Mouse (Mus musculus) testis, adult 2 months (tissue): ENCODE data around the gene Gosr2. TPM values are rescaled to one million over a fixed set of nuclear protein-coding genes. Genes with fewer than 3 reads are reported as not detected.

Source experiments
- H3K27ac ChIP-seq: fragments of 200-500 bp; 2 replicates; pipeline ENCODE4 v1.5.1; 2012; ENCODE audit warnings: low read depth, low read length; ENCODE audit not compliant: control insufficient read depth, insufficient read depth
- H3K27me3 ChIP-seq: fragments of 200-500 bp; 2 replicates; pipeline ENCODE4 v1.6.1; 2012; ENCODE audit warnings: mild to moderate bottlenecking, low read length, moderate library complexity; ENCODE audit not compliant: control insufficient read depth, insufficient read depth
- H3K36me3 ChIP-seq: fragments of 200-500 bp; 2 replicates; pipeline ENCODE4 v1.6.1; 2012; ENCODE audit warnings: mild to moderate bottlenecking, low read length; ENCODE audit not compliant: control insufficient read depth, insufficient read depth
- H3K4me1 ChIP-seq: fragments of 200-500 bp; 2 replicates; pipeline ENCODE4 v1.6.1; 2012; ENCODE audit warnings: low read length; ENCODE audit not compliant: control insufficient read depth, insufficient read depth
- H3K4me3 ChIP-seq: fragments of 200-500 bp; 2 replicates; pipeline ENCODE4 v1.5.1; 2012; ENCODE audit warnings: low read depth, mild to moderate bottlenecking, low read length, moderate library complexity, mixed read lengths; ENCODE audit not compliant: control insufficient read depth
- CTCF ChIP-seq: fragments of 200-500 bp; IDR thresholded peaks from 2 replicates; pipeline ENCODE4 v1.5.1; 2012; ENCODE audit warnings: low read depth, mild to moderate bottlenecking, inconsistent platforms, low read length, moderate library complexity; ENCODE audit not compliant: control insufficient read depth, insufficient read depth, insufficient replicate concordance
- POLR2A ChIP-seq: fragments of 200-500 bp; IDR thresholded peaks from 2 replicates; pipeline ENCODE4 v1.6.1; 2012; ENCODE audit warnings: low read depth, mild to moderate bottlenecking, inconsistent platforms, low read length, moderate library complexity; ENCODE audit not compliant: control insufficient read depth
- polyA plus RNA-seq: library from polyadenylated mRNA; depleted of rRNA; stranded (reverse); fragments of >200 nt; gene quantifications from 2 replicates; pipeline ENCODE4 v1.2.3, GENCODE M21; 2012

Gene Gosr2
- polyA plus RNA-seq, 1 experiment = 150 TPM

- Histone ChIP-seq H3K27me3 (no peaks in the 10 kb centered on the region), H3K27ac (no peak overlapping the region), H3K4me3 (no peak overlapping the region), H3K36me3 (no peaks in the 10 kb centered on the region), H3K4me1 (peaks cover 20% of the 10 kb centered on the region)
- no peak for TF ChIP-seq CTCF
- TF ChIP-seq POLR2A = no peak
Observed at GRCm38 (mm10) chr11:103646301-103646700, 51.4 kb downstream of the Gosr2 start.

GRCm38 (mm10) chr11:103645731-103646130, 52.0 kb downstream of the Gosr2 start:
- H3K4me3 ChIP-seq = no peak overlapping the region
- H3K27ac ChIP-seq = no peak overlapping the region
- TF ChIP-seq POLR2A = no peak
- no peak for TF ChIP-seq CTCF
- peaks cover 18% of the 10 kb centered on the region for H3K4me1 ChIP-seq
- H3K27me3 ChIP-seq = no peaks in the 10 kb centered on the region
- no peaks in the 10 kb centered on the region for H3K36me3 ChIP-seq

- Histone ChIP-seq H3K4me3 (no peak overlapping the region), H3K27me3 (no peaks in the 10 kb centered on the region), H3K27ac (no peak overlapping the region), H3K36me3 (no peaks in the 10 kb centered on the region), H3K4me1 (peaks cover 2% of the 10 kb centered on the region)
- no peak for TF ChIP-seq CTCF
- no peak for TF ChIP-seq POLR2A
Observed at GRCm38 (mm10) chr11:103643211-103643610, 54.5 kb downstream of the Gosr2 start.

- Histone ChIP-seq H3K36me3 (no peaks in the 10 kb centered on the region), H3K27ac (no peak overlapping the region), H3K27me3 (no peaks in the 10 kb centered on the region), H3K4me3 (peak overlapping the region; percentile 72), H3K4me1 (no peaks in the 10 kb centered on the region; the same call in 1 of the 2 replicates)
- no peak for TF ChIP-seq POLR2A
- TF ChIP-seq CTCF = peak; percentile 91; the same call in 1 of the 2 replicates
Observed at GRCm38 (mm10) chr11:103639407-103639946, 58.2 kb downstream of the Gosr2 start.

- H3K27me3 ChIP-seq = no peaks in the 10 kb centered on the region
- no peaks in the 10 kb centered on the region; the same call in 1 of the 2 replicates for H3K4me1 ChIP-seq
- TF ChIP-seq CTCF (no peak), POLR2A (no peak)
- peak within 1 kb of the TSS; percentile 23; the same call in 1 of the 2 replicates for H3K27ac ChIP-seq
- peak within 1 kb of the TSS; percentile 76 for H3K4me3 ChIP-seq
- H3K36me3 ChIP-seq = no peaks in the 10 kb centered on the region
Observed at GRCm38 (mm10) chr11:103638790-103639189, 58.9 kb downstream of the Gosr2 start, which contains the start of gene Lyzl6. TSS of gene Lyzl6 (minus strand) at chr11:103638890.

GRCm38 (mm10) chr11:103636261-103636660, 61.4 kb downstream of the Gosr2 start:
- Histone ChIP-seq H3K27ac (no peak overlapping the region), H3K4me1 (no peaks in the 10 kb centered on the region; the same call in 1 of the 2 replicates), H3K36me3 (no peaks in the 10 kb centered on the region), H3K4me3 (peak overlapping the region; percentile 10), H3K27me3 (no peaks in the 10 kb centered on the region)
- TF ChIP-seq POLR2A (no peak), CTCF (no peak)

- no peak overlapping the region for H3K4me3 ChIP-seq
- H3K27me3 ChIP-seq = no peaks in the 10 kb centered on the region
- H3K4me1 ChIP-seq = no peaks in the 10 kb centered on the region; the same call in 1 of the 2 replicates
- no peak for TF ChIP-seq POLR2A
- no peak for TF ChIP-seq CTCF
- no peaks in the 10 kb centered on the region for H3K36me3 ChIP-seq
- no peak overlapping the region for H3K27ac ChIP-seq
Observed at GRCm38 (mm10) chr11:103635481-103635880, 62.2 kb downstream of the Gosr2 start.
